Mouse (Mus musculus) myocyte (in vitro differentiated cells): ENCODE results near the gene Ppfia3. TPM values are rescaled to one million over a fixed set of nuclear protein-coding genes. Genes with fewer than 3 reads are reported as not detected.

ENCODE experiments used
- H3K27me3 ChIP-seq: one replicate; pipeline ENCODE4 v1.6.1; 2011; ENCODE audit not compliant: control insufficient read depth, insufficient read depth, insufficient read length
- H3K36me3 ChIP-seq: one replicate; pipeline ENCODE4 v1.6.1; 2011; ENCODE audit not compliant: control insufficient read depth, insufficient read depth
- H3K4me2 ChIP-seq: one replicate; pipeline ENCODE4 v1.6.1; 2011; ENCODE audit warnings: low read depth, control low read depth
- H3K4me3 ChIP-seq: one replicate; pipeline ENCODE4 v1.5.1; 2011; ENCODE audit warnings: mild to moderate bottlenecking, control low read depth, moderate library complexity
- H3K79me2 ChIP-seq: one replicate; pipeline ENCODE4 v1.6.1; 2011; ENCODE audit not compliant: control insufficient read depth, insufficient read depth
- H3ac ChIP-seq: one replicate; pipeline ENCODE4 v1.6.1; 2011; ENCODE audit not compliant: control insufficient read depth, insufficient read length
- CEBPB ChIP-seq: IDR thresholded peaks from 2 replicates; pipeline ENCODE4 v1.6.1; 2011; ENCODE audit warnings: mild to moderate bottlenecking, moderate library complexity; ENCODE audit not compliant: poor library complexity, insufficient read depth, severe bottlenecking
- E2F4 ChIP-seq: IDR thresholded peaks from one replicate; pipeline ENCODE4 v1.6.1; 2011; ENCODE audit warnings: mild to moderate bottlenecking, control low read depth, moderate library complexity; ENCODE audit not compliant: insufficient read depth
- MAX ChIP-seq: IDR thresholded peaks from one replicate; pipeline ENCODE4 v1.6.1; 2011; ENCODE audit warnings: low read depth, mild to moderate bottlenecking, control low read depth
- MYOD1 ChIP-seq, 3 experiments: IDR thresholded peaks; one replicate each; pipeline ENCODE4 v1.6.1; 2011; ENCODE audit warnings: control low read depth in 2 of 3, low read depth in 2 of 3, mild to moderate bottlenecking in 2 of 3, moderate library complexity in 1 of 3; ENCODE audit not compliant: insufficient read length in 2 of 3, control insufficient read depth in 1 of 3
- MYOG ChIP-seq, 3 experiments: IDR thresholded peaks; one replicate each; pipeline ENCODE4 v1.6.1; 2011; ENCODE audit warnings: control low read depth in 2 of 3, low read depth in 2 of 3, mild to moderate bottlenecking in 2 of 3; ENCODE audit not compliant: insufficient read length in 2 of 3, control insufficient read depth in 1 of 3, insufficient read depth in 1 of 3
- POLR2A ChIP-seq: IDR thresholded peaks from one replicate; pipeline ENCODE4 v1.6.1; 2011; ENCODE audit warnings: low read depth, mild to moderate bottlenecking, control low read depth, moderate library complexity; ENCODE audit not compliant: insufficient read length
- POLR2AphosphoS2 ChIP-seq: IDR thresholded peaks from one replicate; pipeline ENCODE4 v1.6.1; 2011; ENCODE audit warnings: low read depth, control low read depth; ENCODE audit not compliant: insufficient read length
- REST ChIP-seq: IDR thresholded peaks from one replicate; pipeline ENCODE4 v1.6.1; 2011; ENCODE audit warnings: mild to moderate bottlenecking, control low read depth, moderate library complexity; ENCODE audit not compliant: insufficient read depth, insufficient read length
- SRF ChIP-seq: IDR thresholded peaks from one replicate; pipeline ENCODE4 v1.6.1; 2011; ENCODE audit warnings: low read depth; ENCODE audit not compliant: control insufficient read depth, insufficient read length
- TCF12 ChIP-seq: IDR thresholded peaks from one replicate; pipeline ENCODE4 v1.6.1; 2011; ENCODE audit warnings: mild to moderate bottlenecking, control low read depth; ENCODE audit not compliant: poor library complexity, insufficient read depth, severe bottlenecking
- TCF3 ChIP-seq: IDR thresholded peaks from one replicate; pipeline ENCODE4 v1.6.1; 2011; ENCODE audit warnings: low read depth, control low read depth; ENCODE audit not compliant: insufficient read length
- USF1 ChIP-seq: IDR thresholded peaks from one replicate; pipeline ENCODE4 v1.6.1; 2011; ENCODE audit warnings: low read depth, mild to moderate bottlenecking, control low read depth, moderate library complexity
- polyA plus RNA-seq: library from polyadenylated mRNA; unstranded; fragments of >200 nt; fragmentation: generic; extraction: Trizol; gene quantifications from one replicate; pipeline ENCODE4 v1.2.1, GENCODE M21; 2012; ENCODE audit warnings: missing spikeins

Ppfia3 gene
- 6.6 TPM for polyA plus RNA-seq

DNA sequence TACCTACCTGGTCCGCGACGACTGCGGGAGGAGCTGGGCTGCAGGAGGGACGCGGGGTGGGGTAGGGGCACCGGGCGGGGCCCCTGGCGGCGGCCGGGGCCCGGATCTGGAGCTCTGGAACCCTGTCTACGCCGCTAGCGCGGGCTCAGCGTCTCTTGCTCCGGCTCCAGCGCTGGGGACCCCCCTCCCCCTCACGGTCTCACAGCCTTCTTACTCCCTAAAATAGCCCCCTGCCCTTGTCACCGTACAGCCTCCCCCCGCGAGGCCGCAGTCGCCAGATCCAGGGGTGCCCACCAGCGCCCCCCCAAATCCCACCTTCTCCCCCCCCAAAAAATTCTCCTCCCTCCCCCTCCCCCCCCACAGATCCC, at the start of gene Ppfia3:
TSS of gene Ppfia3 (minus strand) at position 368 of the 368 bp plus-strand sequence.
- H3ac ChIP-seq: peak within 1 kb of the TSS; percentile 27
- H3K79me2 ChIP-seq: no peaks in the 10 kb centered on the region
- H3K4me3 ChIP-seq: peak within 1 kb of the TSS; percentile 42
- peak within 1 kb of the TSS; percentile 82 for H3K4me2 ChIP-seq
- no peaks in the 10 kb centered on the region for H3K36me3 ChIP-seq
- peaks cover 2% of the 10 kb centered on the region for H3K27me3 ChIP-seq
- TF ChIP-seq USF1: no peak
- TF ChIP-seq SRF: no peak
- no peak for TF ChIP-seq TCF3
- no peak for TF ChIP-seq POLR2AphosphoS2
- TF ChIP-seq MYOG (IDR thresholded peaks at IDR 0.05; ENCODE audit: control insufficient read depth in 1 of 3, insufficient read depth in 1 of 3, insufficient read length in 2 of 3, low read depth in 2 of 3): no peak
- TF ChIP-seq E2F4: no peak
- no peak for TF ChIP-seq MYOD1 (IDR thresholded peaks at IDR 0.05; ENCODE audit: control insufficient read depth in 1 of 3, insufficient read length in 2 of 3, low read depth in 2 of 3)

DNA sequence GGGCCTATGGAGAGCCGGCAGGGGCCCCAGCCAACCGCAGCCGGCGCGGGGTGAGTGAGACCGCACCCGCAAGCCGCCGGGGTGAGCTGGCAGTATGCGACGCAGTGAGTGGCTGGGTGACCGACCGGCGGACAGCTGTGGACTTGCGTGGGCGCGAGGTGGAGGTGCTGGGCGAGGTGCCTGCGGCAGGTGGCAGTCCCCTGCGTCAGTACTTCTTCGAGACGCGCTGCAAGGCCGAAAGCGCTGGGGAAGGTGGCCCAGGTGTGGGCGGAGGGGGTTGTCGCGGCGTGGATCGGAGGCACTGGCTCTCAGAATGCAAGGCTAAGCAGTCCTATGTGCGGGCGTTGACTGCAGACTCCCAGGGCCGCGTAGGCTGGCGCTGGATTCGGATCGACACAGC, 48.8 kb upstream of the Ppfia3 start:
- TF ChIP-seq POLR2A (no peak), TCF3 (peak; percentile 27), MYOD1 (IDR thresholded peaks at IDR 0.05; ENCODE audit: control insufficient read depth in 1 of 3, insufficient read length in 2 of 3, low read depth in 2 of 3) (peak in 2 of 3 experiments; percentile 76 to 98), MYOG (IDR thresholded peaks at IDR 0.05; ENCODE audit: control insufficient read depth in 1 of 3, insufficient read depth in 1 of 3, insufficient read length in 2 of 3, low read depth in 2 of 3) (peak in 2 of 3 experiments; percentile 95 to 96)
- Histone ChIP-seq H3ac (no peak overlapping the region), H3K4me3 (no peak overlapping the region), H3K79me2 (no peaks in the 10 kb centered on the region), H3K27me3 (peaks cover 14% of the 10 kb centered on the region), H3K4me2 (peak overlapping the region; percentile 34), H3K36me3 (no peaks in the 10 kb centered on the region)

DNA sequence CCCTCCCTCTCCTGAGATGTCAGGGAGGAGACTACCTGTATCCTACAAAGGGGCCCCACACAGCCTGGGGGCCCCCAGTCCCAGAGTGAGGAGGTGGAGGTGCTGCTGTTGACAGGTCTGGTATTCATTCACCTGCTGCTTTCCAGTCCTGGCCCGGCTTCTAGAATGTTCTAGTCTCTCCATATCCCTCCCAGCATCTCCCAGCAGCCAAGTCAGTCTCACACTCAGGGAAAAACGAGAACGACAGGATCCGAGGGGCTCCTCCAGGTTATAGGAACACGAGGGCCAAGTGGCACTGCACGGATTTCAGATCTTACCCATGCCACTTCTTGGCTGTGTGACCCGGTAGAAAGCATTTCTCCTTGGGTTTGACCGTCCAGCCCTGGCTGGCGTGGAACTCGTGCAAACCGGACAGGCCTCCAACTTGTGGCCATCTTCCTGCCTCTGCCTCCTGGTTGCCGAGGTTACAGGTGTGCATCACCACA, 48.0 kb upstream of the Ppfia3 start:
- Histone ChIP-seq H3K36me3 (no peaks in the 10 kb centered on the region), H3ac (no peak overlapping the region), H3K79me2 (no peaks in the 10 kb centered on the region), H3K27me3 (peaks cover 14% of the 10 kb centered on the region), H3K4me2 (peak overlapping the region; percentile 9), H3K4me3 (peak overlapping the region; percentile 3)
- TF ChIP-seq REST (no peak), CEBPB (no peak), USF1 (no peak), MAX (no peak), TCF3 (no peak), MYOG (IDR thresholded peaks at IDR 0.05; ENCODE audit: control insufficient read depth in 1 of 3, insufficient read depth in 1 of 3, insufficient read length in 2 of 3, low read depth in 2 of 3) (no peak), E2F4 (no peak), POLR2AphosphoS2 (no peak), MYOD1 (IDR thresholded peaks at IDR 0.05; ENCODE audit: control insufficient read depth in 1 of 3, insufficient read length in 2 of 3, low read depth in 2 of 3) (no peak), SRF (no peak), POLR2A (no peak), TCF12 (no peak)

DNA sequence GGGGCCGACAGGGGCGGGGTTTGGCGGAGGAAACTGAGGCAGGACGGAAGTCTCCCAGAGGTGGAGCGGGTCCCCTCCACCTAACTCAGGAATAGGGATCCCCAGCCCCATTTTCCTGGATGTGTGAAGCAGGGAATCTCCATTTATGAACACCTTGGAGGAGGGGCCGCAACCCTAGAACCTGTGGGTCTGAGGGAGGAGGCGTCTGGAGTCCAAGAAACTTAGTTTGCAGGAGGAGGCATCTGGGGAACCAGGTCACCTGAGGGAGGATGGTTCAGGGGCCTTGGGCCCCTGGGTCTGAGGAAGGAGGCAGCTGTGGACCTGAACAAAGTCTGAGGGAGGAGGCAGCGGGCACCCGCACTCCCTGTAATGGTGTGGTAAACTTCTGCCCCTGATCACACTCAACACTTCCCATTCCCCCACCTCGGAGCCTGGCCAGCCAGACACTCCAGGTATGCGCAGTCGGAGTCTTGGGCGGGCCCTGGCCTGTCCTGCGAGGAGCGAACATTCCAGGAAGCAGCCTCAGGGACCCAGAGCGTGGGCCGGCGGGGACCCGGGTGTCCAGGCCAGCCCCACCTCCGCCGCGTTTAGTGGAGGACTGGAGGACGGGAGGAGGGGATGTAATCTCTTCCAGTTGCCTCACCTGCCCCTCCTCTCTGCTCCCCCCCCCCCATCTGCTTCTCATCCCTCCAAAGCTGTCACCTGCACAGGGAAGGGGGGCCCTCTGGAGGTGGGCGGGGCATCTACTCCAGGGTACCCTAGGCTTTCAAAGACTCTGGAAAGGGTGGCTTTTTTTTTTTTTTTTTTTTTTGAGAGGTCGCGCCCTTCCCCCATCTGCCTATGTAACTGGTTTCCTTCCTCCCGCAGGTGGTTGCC, 47.3 kb upstream of the Ppfia3 start:
- H3ac ChIP-seq: peak overlapping the region; percentile 15
- no peaks in the 10 kb centered on the region for H3K79me2 ChIP-seq
- TF ChIP-seq TCF3 (no peak), POLR2A (no peak), POLR2AphosphoS2 (no peak), CEBPB (no peak), USF1 (no peak), MYOD1 (IDR thresholded peaks at IDR 0.05; ENCODE audit: control insufficient read depth in 1 of 3, insufficient read length in 2 of 3, low read depth in 2 of 3) (no peak), MAX (no peak), MYOG (IDR thresholded peaks at IDR 0.05; ENCODE audit: control insufficient read depth in 1 of 3, insufficient read depth in 1 of 3, insufficient read length in 2 of 3, low read depth in 2 of 3) (no peak), REST (no peak), E2F4 (no peak), TCF12 (no peak), SRF (no peak)
- peaks cover 21% of the 10 kb centered on the region for H3K27me3 ChIP-seq
- H3K36me3 ChIP-seq: no peaks in the 10 kb centered on the region
- H3K4me3 ChIP-seq: peak overlapping the region; percentile 3
- peak overlapping the region; percentile 96 for H3K4me2 ChIP-seq
